Mouse (Mus musculus): ENCODE measurements around the gene Shank1. TPM values are rescaled to one million over a fixed set of nuclear protein-coding genes. Genes with fewer than 3 reads are reported as not detected.

Gene Shank1
- polyA plus RNA-seq, 1 experiment = 0.81 TPM

DNA sequence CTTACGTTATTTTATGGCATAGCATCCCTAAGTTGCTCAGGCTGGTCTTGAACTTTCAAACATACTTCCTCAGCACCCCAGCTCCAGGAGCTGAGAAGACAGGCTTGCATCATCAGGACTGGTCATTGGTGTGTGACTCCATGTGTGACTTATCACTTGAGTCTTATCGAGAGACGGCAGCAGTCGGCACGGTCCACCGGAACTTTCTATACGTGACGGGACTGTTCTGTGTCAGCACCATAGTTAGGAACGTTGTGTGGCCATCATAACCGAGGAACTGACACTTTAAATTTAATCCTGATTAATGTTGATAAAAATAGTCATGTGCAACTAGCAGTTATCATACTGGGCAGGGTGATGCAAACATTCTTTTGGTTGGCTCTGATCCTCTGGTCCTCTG, 31.1 kb downstream of the Shank1 start:
- TF ChIP-seq CTCF (IDR thresholded peaks at IDR 0.05; ENCODE audit: extremely low read depth, insufficient read length, insufficient replicate concordance, low read depth, low read length) (no peak), POLR2A (IDR thresholded peaks at IDR 0.05; ENCODE audit: low read depth, low read length) (no peak)
- no peaks in the 10 kb centered on the region for H3K36me3 ChIP-seq (ENCODE audit: control insufficient read depth, insufficient read depth, low read length)

GRCm38 (mm10) chr7:44341714-44342113, 31.7 kb downstream of the Shank1 start:
- Histone ChIP-seq H3K36me3 (ENCODE audit: control insufficient read depth, insufficient read depth, low read length) (no peaks in the 10 kb centered on the region), H3K4me3 (ENCODE audit: low read depth, low read length) (no peak overlapping the region), H3K27me3 (ENCODE audit: control insufficient read depth, insufficient read depth, low read length) (peaks cover 4% of the 10 kb centered on the region; the same call in 1 of the 2 replicates), H3K27ac (ENCODE audit: insufficient read depth, low read depth, low read length) (no peak overlapping the region), H3K4me1 (ENCODE audit: control insufficient read depth, insufficient read depth, insufficient read length, low read length) (no peaks in the 10 kb centered on the region)
- no peak for TF ChIP-seq POLR2A (IDR thresholded peaks at IDR 0.05; ENCODE audit: low read depth, low read length)
- no peak for TF ChIP-seq CTCF (IDR thresholded peaks at IDR 0.05; ENCODE audit: extremely low read depth, insufficient read length, insufficient replicate concordance, low read depth, low read length)
- WGBS = 62% methylated on average over 5 of the region's 5 CpGs

More for the DNA sequence above, 31.1 kb downstream of the Shank1 start:
- WGBS = 81% methylated on average over 10 of the region's 10 CpGs
- Histone ChIP-seq H3K4me3 (ENCODE audit: low read depth, low read length) (no peak overlapping the region), H3K27ac (ENCODE audit: insufficient read depth, low read depth, low read length) (no peak overlapping the region), H3K4me1 (ENCODE audit: control insufficient read depth, insufficient read depth, insufficient read length, low read length) (no peaks in the 10 kb centered on the region), H3K27me3 (ENCODE audit: control insufficient read depth, insufficient read depth, low read length) (peaks cover 8% of the 10 kb centered on the region; the same call in 1 of the 2 replicates)

GRCm38 (mm10) chr7:44343459-44344015, 33.5 kb downstream of the Shank1 start:
- Histone ChIP-seq H3K27me3 (ENCODE audit: control insufficient read depth, insufficient read depth, low read length) (no peaks in the 10 kb centered on the region), H3K27ac (ENCODE audit: insufficient read depth, low read depth, low read length) (no peak overlapping the region), H3K4me1 (ENCODE audit: control insufficient read depth, insufficient read depth, insufficient read length, low read length) (no peaks in the 10 kb centered on the region), H3K4me3 (ENCODE audit: low read depth, low read length) (no peak overlapping the region), H3K36me3 (ENCODE audit: control insufficient read depth, insufficient read depth, low read length) (no peaks in the 10 kb centered on the region)
- TF ChIP-seq CTCF (IDR thresholded peaks at IDR 0.05; ENCODE audit: extremely low read depth, insufficient read length, insufficient replicate concordance, low read depth, low read length) = no peak
- no peak for TF ChIP-seq POLR2A (IDR thresholded peaks at IDR 0.05; ENCODE audit: low read depth, low read length)
- WGBS = 20% methylated on average over 11 of the region's 11 CpGs

GRCm38 (mm10) chr7:44344622-44345021, 34.6 kb downstream of the Shank1 start:
- TF ChIP-seq CTCF (IDR thresholded peaks at IDR 0.05; ENCODE audit: extremely low read depth, insufficient read length, insufficient replicate concordance, low read depth, low read length) (no peak), POLR2A (IDR thresholded peaks at IDR 0.05; ENCODE audit: low read depth, low read length) (no peak)
- Histone ChIP-seq H3K27me3 (ENCODE audit: control insufficient read depth, insufficient read depth, low read length) (no peaks in the 10 kb centered on the region), H3K27ac (ENCODE audit: insufficient read depth, low read depth, low read length) (no peak overlapping the region), H3K36me3 (ENCODE audit: control insufficient read depth, insufficient read depth, low read length) (no peaks in the 10 kb centered on the region), H3K4me1 (ENCODE audit: control insufficient read depth, insufficient read depth, insufficient read length, low read length) (no peaks in the 10 kb centered on the region), H3K4me3 (ENCODE audit: low read depth, low read length) (peak overlapping the region; percentile 45)
- WGBS = 48% methylated on average over 12 of the region's 12 CpGs

- Histone ChIP-seq H3K27ac (ENCODE audit: insufficient read depth, low read depth, low read length) (no peak overlapping the region), H3K36me3 (ENCODE audit: control insufficient read depth, insufficient read depth, low read length) (no peaks in the 10 kb centered on the region), H3K4me3 (ENCODE audit: low read depth, low read length) (no peak overlapping the region), H3K27me3 (ENCODE audit: control insufficient read depth, insufficient read depth, low read length) (peaks cover 35% of the 10 kb centered on the region), H3K4me1 (ENCODE audit: control insufficient read depth, insufficient read depth, insufficient read length, low read length) (peaks cover 3% of the 10 kb centered on the region; the same call in 1 of the 2 replicates)
- TF ChIP-seq POLR2A (IDR thresholded peaks at IDR 0.05; ENCODE audit: low read depth, low read length) (no peak), CTCF (IDR thresholded peaks at IDR 0.05; ENCODE audit: extremely low read depth, insufficient read length, insufficient replicate concordance, low read depth, low read length) (no peak)
- WGBS = 26% methylated on average over 3 of the region's 3 CpGs
Measured at GRCm38 (mm10) chr7:44349043-44349442, 39.0 kb downstream of the Shank1 start.

- TF ChIP-seq POLR2A (IDR thresholded peaks at IDR 0.05; ENCODE audit: low read depth, low read length) (no peak), CTCF (IDR thresholded peaks at IDR 0.05; ENCODE audit: extremely low read depth, insufficient read length, insufficient replicate concordance, low read depth, low read length) (peak; percentile 50; the same call in 1 of the 2 replicates)
- Histone ChIP-seq H3K4me1 (ENCODE audit: control insufficient read depth, insufficient read depth, insufficient read length, low read length) (peaks cover 3% of the 10 kb centered on the region; the same call in 1 of the 2 replicates), H3K27me3 (ENCODE audit: control insufficient read depth, insufficient read depth, low read length) (peaks cover 44% of the 10 kb centered on the region), H3K36me3 (ENCODE audit: control insufficient read depth, insufficient read depth, low read length) (no peaks in the 10 kb centered on the region), H3K27ac (ENCODE audit: insufficient read depth, low read depth, low read length) (no peak overlapping the region), H3K4me3 (ENCODE audit: low read depth, low read length) (no peak overlapping the region)
- 6% methylated on average over 25 of the region's 25 CpGs for WGBS
Measured at GRCm38 (mm10) chr7:44350957-44351711, 41.1 kb downstream of the Shank1 start.
